Mouse (Mus musculus) heart, postnatal 36 days (tissue): ENCODE data around the gene Sarm1. TPM values are rescaled to one million over a fixed set of nuclear protein-coding genes. Genes with fewer than 3 reads are reported as not detected.

Experiments used
- DNase-seq, 2 experiments: peaks; one replicate each; pipeline ENCODE4 v3.0.0; 2021 to 2022
- intact Hi-C: fragments of 180-260 bp; cut with DNase I; formaldehyde crosslinking; loops from one replicate; pipeline ENCODE4 v1.15.1; 2025
- total RNA-seq, 2 experiments: library from RNA; stranded (reverse); gene quantifications; 2 replicates each; pipeline ENCODE4 v1.2.3; 2021

Gene Sarm1
- total RNA-seq, 2 experiments from 2014 or later = 0.46 to 0.50 TPM

GRCm38 (mm10) chr11:78428309-78428708, 69.2 kb downstream of the Sarm1 start:
- no peak for DNase-seq
- intact Hi-C loops = no loop called here

GRCm38 (mm10) chr11:78427655-78428054, 69.9 kb downstream of the Sarm1 start:
- intact Hi-C loops = no loop called here

GRCm38 (mm10) chr11:78425572-78425971, 72.0 kb downstream of the Sarm1 start:
- intact Hi-C loops = no loop called here
- DNase-seq = no peak

More at GRCm38 (mm10) chr11:78427655-78428054, 69.9 kb downstream of the Sarm1 start:
- no peak for DNase-seq

- DNase-seq = no peak
- intact Hi-C loops = no loop called here
Observed at GRCm38 (mm10) chr11:78424352-78424751, 73.2 kb downstream of the Sarm1 start.

Other genes with a start within 250 kb of the Sarm1 start
- gene 2610507B11Rik, start 236.0 kb downstream of the Sarm1 start, total RNA-seq = 100 to 1,000 TPM; 187 to 210 TPM
- gene BC030499, start 206.9 kb downstream of the Sarm1 start, total RNA-seq = under 1 TPM; 0.50 to 0.62 TPM
- under 1 TPM; 0.54 to 0.58 TPM for gene Spag5, start 196.2 kb downstream of the Sarm1 start, total RNA-seq
- 1 to 10 TPM in 1 of 2 experiments, under 1 TPM in 1; 0.68 to 1.6 TPM for gene Aldoc, start 174.8 kb downstream of the Sarm1 start, total RNA-seq
- gene Pigs, start 169.3 kb downstream of the Sarm1 start, total RNA-seq = 10 to 100 TPM; 22.7 to 24.1 TPM
- gene Unc119, start 154.3 kb downstream of the Sarm1 start, total RNA-seq = 1 to 10 TPM; 5.3 to 6.2 TPM
- gene Foxn1, start 111.2 kb downstream of the Sarm1 start, total RNA-seq = not detected
- not detected for gene Slc13a2, start 75.5 kb downstream of the Sarm1 start, total RNA-seq
- gene Slc46a1, start 32.1 kb downstream of the Sarm1 start, total RNA-seq = 1 to 10 TPM; 1.6 to 1.8 TPM
- 10 to 100 TPM; 20.9 to 22.9 TPM for gene Vtn, start 1.3 kb upstream of the Sarm1 start, total RNA-seq
- not detected for gene Sebox, start 5.7 kb upstream of the Sarm1 start, total RNA-seq
- gene Tmem199, start 14.4 kb upstream of the Sarm1 start, total RNA-seq = 10 to 100 TPM in 1 of 2 experiments, 1 to 10 TPM in 1; 9.4 to 10.3 TPM
- 100 to 1,000 TPM; 151 to 156 TPM for gene Poldip2, start 14.4 kb upstream of the Sarm1 start, total RNA-seq
- 10 to 100 TPM; 38.4 to 42.1 TPM for gene Tnfaip1, start 38.6 kb upstream of the Sarm1 start, total RNA-seq
- 10 to 100 TPM; 39.1 to 42.9 TPM for gene Ift20, start 38.6 kb upstream of the Sarm1 start, total RNA-seq
- gene Tmem97, start 53.0 kb upstream of the Sarm1 start, total RNA-seq = 1 to 10 TPM; 4.8 to 5.1 TPM
- 10 to 100 TPM; 11.4 to 11.9 TPM for gene Nlk, start 199.6 kb upstream of the Sarm1 start, total RNA-seq